Mouse (Mus musculus) CH12.LX (cell line): ENCODE measurements at regions not wholly inside any gene's neighbourhood (a gene's known extent, or its start where the extent isn't known, plus 50 kb on each side); places are given as distances from the start of the nearest gene placed in this dataset.
A peak's percentile ranks its signal among the peaks of the same experiment; 100 is the strongest.

Experiments used
- DNase-seq: peaks from one replicate; pipeline ENCODE4 v3.0.0-alpha.2; 2013; ENCODE audit errors: extremely low read depth
- H3K27ac ChIP-seq: 2 replicates; pipeline ENCODE4 v1.5.1; 2012; ENCODE audit warnings: low read depth, mild to moderate bottlenecking, control low read depth, moderate library complexity; ENCODE audit not compliant: insufficient read depth
- H3K27me3 ChIP-seq: replicated peaks from 2 replicates; pipeline ENCODE3; 2012; ENCODE audit warnings: inconsistent platforms
- H3K36me3 ChIP-seq, 2 experiments: replicated peaks in 1 of 2; 2 replicates each; pipeline versions ENCODE3 to v1.6.1; 2012; ENCODE audit warnings: inconsistent platforms in 1 of 2, low read length in 1 of 2, mild to moderate bottlenecking in 1 of 2, mixed read lengths in 1 of 2, moderate library complexity in 1 of 2; ENCODE audit not compliant: control insufficient read depth in 1 of 2, insufficient read depth in 1 of 2
- H3K4me1 ChIP-seq, 2 experiments: 2 replicates each; pipeline ENCODE4 v1.6.1; 2012; ENCODE audit warnings: inconsistent platforms in 1 of 2, moderate library complexity in 1 of 2; ENCODE audit not compliant: insufficient read depth in 2 of 2, control insufficient read depth in 1 of 2
- H3K4me2 ChIP-seq: 2 replicates; pipeline ENCODE4 v1.6.1; 2012; ENCODE audit warnings: low read depth, mild to moderate bottlenecking, control low read depth; ENCODE audit not compliant: poor library complexity, insufficient read depth, severe bottlenecking
- H3K4me3 ChIP-seq, 3 experiments: fragments of 150-350 bp in 1 of 3; sonication (generic) in 1 of 3; replicated peaks in 1 of 3; 2 replicates each; pipeline versions ENCODE3 to v1.5.1; 2011 to 2012; ENCODE audit warnings: low read depth in 2 of 3, low read length in 2 of 3, mild to moderate bottlenecking in 2 of 3, moderate library complexity in 2 of 3, control low read depth in 1 of 3, improper control_type of control experiment in 1 of 3, inconsistent platforms in 1 of 3, mixed read lengths in 1 of 3; ENCODE audit not compliant: poor library complexity in 1 of 3
- H3K79me2 ChIP-seq: replicated peaks from 2 replicates; pipeline ENCODE4 v1.6.1; 2012; ENCODE audit warnings: mild to moderate bottlenecking, moderate library complexity; ENCODE audit not compliant: control insufficient read depth, poor library complexity, insufficient read depth, severe bottlenecking; ENCODE audit errors: extremely low read depth
- H3K9ac ChIP-seq: 2 replicates; pipeline ENCODE4 v1.6.1; 2012; ENCODE audit warnings: low read depth, mild to moderate bottlenecking, control low read depth, moderate library complexity; ENCODE audit not compliant: insufficient read depth
- H3K9me3 ChIP-seq: replicated peaks from 2 replicates; pipeline ENCODE3; 2012; ENCODE audit warnings: low read length, inconsistent platforms, mixed read lengths
- BHLHE40 ChIP-seq: IDR thresholded peaks from 2 replicates; pipeline ENCODE4 v1.6.1; 2011; ENCODE audit warnings: mild to moderate bottlenecking, low read depth, low read length, improper control_type of control experiment
- CHD1 ChIP-seq: IDR thresholded peaks from 2 replicates; pipeline ENCODE4 v1.6.1; 2012; ENCODE audit warnings: low read depth, low read length, improper control_type of control experiment, inconsistent platforms
- E2F4 ChIP-seq: IDR thresholded peaks from 2 replicates; pipeline ENCODE4 v1.6.1; 2011; ENCODE audit warnings: low read depth, low read length, improper control_type of control experiment; ENCODE audit not compliant: insufficient replicate concordance
- EP300 ChIP-seq: IDR thresholded peaks from 2 replicates; pipeline ENCODE4 v1.6.1; 2011; ENCODE audit warnings: low read length, improper control_type of control experiment
- GABPA ChIP-seq: IDR thresholded peaks from 2 replicates; pipeline ENCODE4 v1.6.1; 2012; ENCODE audit warnings: low read depth, low read length, improper control_type of control experiment, inconsistent platforms; ENCODE audit not compliant: insufficient replicate concordance
- HCFC1 ChIP-seq: IDR thresholded peaks from 2 replicates; pipeline ENCODE4 v1.6.1; 2012; ENCODE audit warnings: low read depth, mild to moderate bottlenecking, inconsistent platforms, low read length, improper control_type of control experiment
- IRF4 ChIP-seq: IDR thresholded peaks from 2 replicates; pipeline ENCODE4 v1.6.1; 2014; ENCODE audit warnings: low read depth, mild to moderate bottlenecking, inconsistent platforms, low read length, improper control_type of control experiment
- JUN ChIP-seq: IDR thresholded peaks from 2 replicates; pipeline ENCODE4 v1.6.1; 2011; ENCODE audit warnings: low read depth, mild to moderate bottlenecking, low read length, improper control_type of control experiment, moderate library complexity; ENCODE audit not compliant: insufficient read depth
- KAT2A ChIP-seq: IDR thresholded peaks from 2 replicates; pipeline ENCODE4 v1.6.1; 2012; ENCODE audit warnings: low read length, improper control_type of control experiment, inconsistent platforms; ENCODE audit not compliant: insufficient replicate concordance
- MAX ChIP-seq: IDR thresholded peaks from 2 replicates; pipeline ENCODE4 v1.6.1; 2011; ENCODE audit warnings: low read length, improper control_type of control experiment
- MEF2A ChIP-seq: IDR thresholded peaks from 2 replicates; pipeline ENCODE4 v1.6.1; 2014; ENCODE audit warnings: low read depth, mild to moderate bottlenecking, inconsistent platforms, low read length, improper control_type of control experiment, borderline replicate concordance
- NELFE ChIP-seq: IDR thresholded peaks from 2 replicates; pipeline ENCODE4 v1.6.1; 2011; ENCODE audit warnings: low read depth, low read length, improper control_type of control experiment
- PAX5 ChIP-seq: IDR thresholded peaks from 2 replicates; pipeline ENCODE4 v1.6.1; 2012; ENCODE audit warnings: low read length, inconsistent platforms, mixed read lengths
- RAD21 ChIP-seq: IDR thresholded peaks from 2 replicates; pipeline ENCODE4 v1.6.1; 2011; ENCODE audit warnings: low read depth, mild to moderate bottlenecking, low read length, improper control_type of control experiment, moderate library complexity
- RCOR1 ChIP-seq: conservative IDR thresholded peaks from 2 replicates; pipeline ENCODE4 v1.6.1; 2012; ENCODE audit warnings: low read depth, mild to moderate bottlenecking, inconsistent platforms, low read length, improper control_type of control experiment
- SIN3A ChIP-seq: IDR thresholded peaks from 2 replicates; pipeline ENCODE4 v1.6.1; 2012; ENCODE audit warnings: low read length, improper control_type of control experiment, inconsistent platforms
- TBP ChIP-seq: conservative IDR thresholded peaks from 2 replicates; pipeline ENCODE4 v1.6.1; 2011; ENCODE audit warnings: low read depth, low read length, improper control_type of control experiment
- TCF12 ChIP-seq: IDR thresholded peaks from 2 replicates; pipeline ENCODE4 v1.6.1; 2014; ENCODE audit warnings: low read depth, mild to moderate bottlenecking, inconsistent platforms, low read length, improper control_type of control experiment
- UBTF ChIP-seq: IDR thresholded peaks from 2 replicates; pipeline ENCODE4 v1.6.1; 2012; ENCODE audit warnings: low read depth, mild to moderate bottlenecking, inconsistent platforms, low read length, improper control_type of control experiment, moderate library complexity
- ZKSCAN1 ChIP-seq: IDR thresholded peaks from 2 replicates; pipeline ENCODE4 v1.6.1; 2012; ENCODE audit warnings: low read depth, inconsistent platforms, low read length, improper control_type of control experiment, borderline replicate concordance
- dilution Hi-C: fragments of 300-500 bp; cut with MboI; formaldehyde crosslinking; loops from 2 replicates; pipeline ENCODE4 v1.14.3; 2020; ENCODE audit warnings: low sequenced_read_pairs; ENCODE audit not compliant: extremely low pct_unique_long_range_greater_than_20kb, extremely low pct_ligation_motif_present
- in situ Hi-C: fragments of 300-500 bp; cut with MboI; formaldehyde crosslinking; loops from 3 replicates; pipeline ENCODE4 v1.14.3; 2019; ENCODE audit warnings: low sequenced_read_pairs, low pct_ligation_motif_present, low pct_unique_long_range_greater_than_20kb, mixed read lengths

DNA sequence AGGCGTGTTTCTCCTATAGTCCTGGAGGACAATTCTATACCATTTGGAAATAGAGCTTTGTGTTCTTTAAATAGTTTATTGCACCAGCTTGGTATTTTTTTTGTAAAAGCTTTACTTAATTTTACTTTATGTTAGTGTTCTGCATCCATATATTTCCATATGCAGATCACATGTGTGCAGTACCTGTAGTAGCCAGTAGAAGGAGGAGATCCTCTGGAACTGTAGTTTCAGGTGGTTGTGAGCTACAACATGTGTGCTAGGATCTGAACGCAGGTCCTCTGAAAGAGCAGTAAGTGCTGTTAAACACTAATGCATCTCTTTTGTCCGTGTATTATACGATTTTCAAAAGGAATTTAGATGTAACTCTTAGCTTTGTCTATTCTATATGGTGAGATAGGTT is 335.2 kb downstream of the Gm21750 start:
- no peak for TF ChIP-seq RCOR1
- TF ChIP-seq TCF12: no peak
- dilution Hi-C loops: no loop called here
- Histone ChIP-seq H3K4me2 (no peak overlapping the region), H3K4me1 (peaks cover 0 to 6% of the 10 kb centered on the region in 2 experiments; a peak in 2 of 4 replicates), H3K27ac (no peak overlapping the region), H3K4me3 (no peak overlapping the region), H3K36me3 (no peaks in the 10 kb centered on the region), H3K9me3 (no peaks in the 10 kb centered on the region), H3K79me2 (no peaks in the 10 kb centered on the region), H3K9ac (no peak overlapping the region), H3K27me3 (no peaks in the 10 kb centered on the region)
- in situ Hi-C loops: no loop called here
- DNase-seq: no peak

DNA sequence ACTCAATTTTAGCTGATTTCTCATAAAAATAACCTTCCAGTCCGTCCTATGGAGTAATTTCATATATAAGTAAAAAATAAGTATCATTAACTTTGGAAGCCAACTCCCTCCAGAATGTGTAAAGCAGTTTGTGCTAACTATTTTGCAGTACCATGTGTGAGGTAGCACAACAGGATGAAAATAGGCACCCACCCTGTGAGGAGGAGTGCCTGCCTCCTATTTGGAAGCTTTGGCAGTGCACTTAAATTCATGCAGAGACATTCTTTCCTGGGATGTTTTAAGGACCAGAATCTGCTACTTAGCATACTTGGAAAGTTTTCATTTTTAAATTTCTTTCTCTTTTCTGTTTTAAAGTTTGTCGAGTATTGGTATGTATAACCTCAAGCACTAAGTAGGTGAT is 336.8 kb downstream of the Gm21750 start:
- Histone ChIP-seq H3K27ac (no peak overlapping the region), H3K4me2 (no peak overlapping the region), H3K4me1 (peaks cover 0 to 6% of the 10 kb centered on the region in 2 experiments; a peak in 2 of 4 replicates), H3K79me2 (no peaks in the 10 kb centered on the region), H3K36me3 (no peaks in the 10 kb centered on the region), H3K27me3 (no peaks in the 10 kb centered on the region), H3K9ac (no peak overlapping the region), H3K4me3 (no peak overlapping the region), H3K9me3 (no peaks in the 10 kb centered on the region)
- in situ Hi-C loops: no loop called here
- TF ChIP-seq SIN3A: no peak
- no peak for TF ChIP-seq UBTF
- no peak for TF ChIP-seq NELFE
- no peak for TF ChIP-seq MEF2A
- TF ChIP-seq RAD21: no peak
- TF ChIP-seq KAT2A: no peak
- no peak for TF ChIP-seq PAX5
- no peak for TF ChIP-seq ZKSCAN1
- TF ChIP-seq TBP: no peak
- TF ChIP-seq JUN: no peak
- DNase-seq: no peak
- dilution Hi-C loops: no loop called here

DNA sequence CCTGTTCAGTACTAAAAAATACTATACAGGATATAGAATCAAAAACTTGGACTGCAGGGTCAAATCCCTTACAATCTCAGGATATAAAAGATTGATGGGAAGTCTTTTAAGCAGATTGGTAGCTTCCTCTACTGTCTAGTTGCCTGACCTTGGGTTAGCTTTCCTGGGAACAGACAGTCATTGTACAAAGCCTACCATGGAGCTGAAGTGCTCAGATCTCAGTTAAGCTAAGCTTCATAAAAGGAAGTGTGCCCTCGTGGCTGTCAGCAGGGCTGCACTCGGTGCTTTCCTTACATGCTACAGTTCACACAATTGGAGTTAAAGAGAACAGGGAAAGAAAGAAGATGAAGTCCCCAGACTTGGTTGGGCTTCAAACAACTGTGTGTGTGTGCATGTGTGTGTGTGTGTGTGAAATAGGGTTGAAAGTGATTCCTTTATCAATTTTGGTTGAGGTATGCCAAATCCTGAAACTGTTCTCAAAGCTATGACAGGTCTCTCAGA is 338.4 kb downstream of the Gm21750 start:
- Histone ChIP-seq H3K27me3 (no peaks in the 10 kb centered on the region), H3K27ac (no peak overlapping the region), H3K4me2 (no peak overlapping the region; the same call in none of the 2 replicates), H3K9ac (no peak overlapping the region), H3K36me3 (no peaks in the 10 kb centered on the region), H3K4me3 (no peak overlapping the region), H3K4me1 (peaks cover 0 to 6% of the 10 kb centered on the region in 2 experiments; a peak in 2 of 4 replicates), H3K79me2 (no peaks in the 10 kb centered on the region), H3K9me3 (no peaks in the 10 kb centered on the region)
- TF ChIP-seq BHLHE40 (no peak), HCFC1 (no peak), UBTF (no peak), EP300 (no peak), ZKSCAN1 (no peak), MAX (no peak), CHD1 (no peak), E2F4 (no peak), GABPA (no peak), IRF4 (no peak)
- peak; percentile 4 for DNase-seq
- dilution Hi-C loops (no loop called here), in situ Hi-C loops (no loop called here)
